Mouse (Mus musculus) hindbrain, embryonic 12.5 days (tissue): ENCODE measurements around the gene Kin. TPM values are rescaled to one million over a fixed set of nuclear protein-coding genes. Genes with fewer than 3 reads are reported as not detected.

Source experiments
- ATAC-seq: fragments of 200-750 bp; cut with Nextera tagmentation; 2 replicates; pipeline ENCODE4 v1.8.0; 2017; ENCODE audit warnings: moderate TSS enrichment; ENCODE audit not compliant: low FRiP score
- H3K27ac ChIP-seq: fragments of 300-500 bp; sonication (generic); 2 replicates; pipeline ENCODE4 v1.5.1; 2016; ENCODE audit warnings: mild to moderate bottlenecking
- H3K27me3 ChIP-seq: fragments of 300-500 bp; sonication (generic); 2 replicates; pipeline ENCODE4 v1.6.1; 2016; ENCODE audit warnings: mild to moderate bottlenecking
- H3K36me3 ChIP-seq: fragments of 300-500 bp; sonication (generic); 2 replicates; pipeline ENCODE4 v1.6.1; 2016; ENCODE audit warnings: mild to moderate bottlenecking
- H3K4me1 ChIP-seq: fragments of 300-500 bp; sonication (generic); 2 replicates; pipeline ENCODE4 v1.6.1; 2016
- H3K4me2 ChIP-seq: fragments of 300-500 bp; sonication (generic); replicated peaks from 2 replicates; pipeline ENCODE4 v1.6.1; 2016; ENCODE audit warnings: mild to moderate bottlenecking
- H3K4me3 ChIP-seq: fragments of 300-500 bp; sonication (generic); 2 replicates; pipeline ENCODE4 v1.5.1; 2016; ENCODE audit warnings: mild to moderate bottlenecking
- H3K9ac ChIP-seq: fragments of 300-500 bp; sonication (generic); 2 replicates; pipeline ENCODE4 v1.6.1; 2016; ENCODE audit warnings: mild to moderate bottlenecking, moderate library complexity
- H3K9me3 ChIP-seq: fragments of 300-500 bp; sonication (generic); replicated peaks from 2 replicates; pipeline ENCODE4 v1.6.1; 2016; ENCODE audit warnings: mild to moderate bottlenecking
- WGBS: fragments of 180-500 bp; shearing (Covaris S2); methylation state at CpG from one replicate; pipeline ENCODE4 v1.1.7; 2016; 5-methylcytosine and 5-hydroxymethylcytosine counted together
- polyA plus RNA-seq: library from polyadenylated mRNA; unstranded; fragments of >200 nt; fragmentation: Nextera tagmentation; extraction: Ambion mirVana; gene quantifications from 2 replicates; pipeline ENCODE4 v1.2.1, GENCODE M21; 2016

The Kin gene
- 39.4 and 42.1 TPM in 2 replicates for polyA plus RNA-seq

DNA sequence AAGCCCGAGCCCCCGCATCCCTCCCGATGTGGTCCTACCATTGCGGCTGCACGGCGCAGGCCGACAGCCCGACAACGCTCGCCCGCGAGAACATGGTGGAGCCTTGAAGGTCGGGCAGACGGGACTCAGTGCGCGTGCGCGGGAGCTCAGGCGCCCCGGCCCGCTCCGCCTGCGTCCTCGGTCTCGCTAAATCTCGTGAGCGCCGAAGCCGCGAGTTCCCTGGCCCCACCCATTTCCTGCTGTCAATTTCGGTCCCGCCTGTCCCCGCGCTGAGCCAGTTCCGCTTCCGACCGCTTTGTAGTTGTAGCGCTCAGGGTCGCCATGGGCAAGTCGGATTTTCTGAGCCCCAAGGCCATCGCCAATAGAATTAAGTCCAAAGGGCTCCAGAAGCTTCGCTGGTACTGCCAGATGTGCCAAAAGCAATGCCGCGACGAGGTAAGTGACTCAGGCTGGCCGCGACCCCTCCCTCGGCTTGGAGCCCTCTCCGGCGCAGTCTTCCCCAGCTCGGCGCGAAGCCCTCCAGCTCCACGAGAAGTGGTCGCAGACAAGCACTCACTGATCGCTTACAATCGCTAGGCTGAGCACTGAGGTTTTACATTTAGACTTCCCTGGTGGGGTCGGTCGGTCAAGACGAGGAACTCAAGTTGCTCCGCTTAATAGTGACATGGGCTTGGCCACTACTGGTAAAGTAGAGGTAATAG lies at the start of gene Kin, which contains the start of gene Atp5c1:
TSS of gene Kin (plus strand) at position 284 of the 701 bp plus-strand sequence.
TSS of gene Atp5c1 (minus strand) at position 201 of the 701 bp plus-strand sequence.
- peak within 1 kb of the TSS; percentile 87 for H3K4me3 ChIP-seq
- 0 out of 2 replicates have a peak, but pooled peaks cover 10% of the 10 kb centered on the region for H3K36me3 ChIP-seq
- H3K9me3 ChIP-seq: no peaks in the 10 kb centered on the region
- ATAC-seq: peak; percentile 98
- WGBS: under 1% methylated on average over 61 of the region's 61 CpGs
- peak within 1 kb of the TSS; percentile 96 for H3K9ac ChIP-seq
- peak within 1 kb of the TSS; percentile 82 for H3K4me2 ChIP-seq
- H3K4me1 ChIP-seq: peaks cover 32% of the 10 kb centered on the region
- peak within 1 kb of the TSS; percentile 94 for H3K27ac ChIP-seq
- H3K27me3 ChIP-seq: no peaks in the 10 kb centered on the region

DNA sequence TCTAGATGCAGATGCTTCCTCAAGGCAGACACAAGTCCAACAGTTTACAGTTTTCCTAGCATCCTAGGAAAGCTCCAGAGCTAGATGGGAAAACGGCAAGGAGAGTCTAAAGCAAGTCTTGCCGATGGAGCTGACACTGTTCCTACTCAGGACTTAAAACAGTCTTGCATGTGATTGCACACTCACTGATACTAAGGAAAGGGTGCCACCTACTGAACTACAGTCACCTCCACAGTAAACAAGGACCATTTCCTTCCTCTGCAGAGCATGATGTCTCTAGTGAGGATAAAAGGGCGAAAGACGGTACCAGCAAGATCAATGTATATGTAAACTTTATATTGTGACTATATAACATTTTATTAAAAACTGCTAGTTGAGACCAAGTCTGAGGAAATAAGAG lies 46.7 kb upstream of the Kin start:
- 79% methylated on average over 4 of the region's 4 CpGs for WGBS
- H3K27ac ChIP-seq: no peak overlapping the region
- H3K4me2 ChIP-seq: no peak overlapping the region
- H3K4me1 ChIP-seq: no peaks in the 10 kb centered on the region
- no peak overlapping the region for H3K4me3 ChIP-seq
- no peak overlapping the region for H3K9ac ChIP-seq
- no peaks in the 10 kb centered on the region for H3K27me3 ChIP-seq
- no peaks in the 10 kb centered on the region for H3K9me3 ChIP-seq
- 0 out of 2 replicates have a peak, but pooled peaks cover under 1% of the 10 kb centered on the region for H3K36me3 ChIP-seq
- ATAC-seq: no peak

DNA sequence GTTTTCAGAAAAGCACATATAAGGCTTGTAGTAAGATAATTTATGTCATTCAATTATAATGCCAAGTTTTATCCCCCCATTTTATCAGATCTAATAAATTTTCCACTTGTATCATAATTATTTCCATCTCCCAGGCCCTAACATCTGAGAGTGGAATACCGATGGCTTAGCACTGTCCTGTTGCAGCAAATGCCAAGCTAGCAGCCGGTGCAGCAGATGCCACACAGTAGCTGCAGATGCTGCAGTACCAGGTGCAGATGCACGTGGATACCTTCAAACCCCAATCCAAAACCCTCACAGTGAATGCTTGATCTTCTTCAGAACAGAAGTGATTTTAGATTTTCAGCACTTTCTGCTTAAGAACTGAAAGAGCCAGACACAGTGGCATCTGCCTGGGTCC lies 45.4 kb upstream of the Kin start:
- Histone ChIP-seq H3K9ac (no peak overlapping the region), H3K9me3 (no peaks in the 10 kb centered on the region), H3K27me3 (no peaks in the 10 kb centered on the region), H3K27ac (no peak overlapping the region), H3K4me3 (no peak overlapping the region), H3K36me3 (peaks cover 9% of the 10 kb centered on the region; the same call in 1 of the 2 replicates), H3K4me2 (no peak overlapping the region), H3K4me1 (no peaks in the 10 kb centered on the region)
- WGBS: 87% methylated on average over 3 of the region's 3 CpGs
- ATAC-seq: no peak

DNA sequence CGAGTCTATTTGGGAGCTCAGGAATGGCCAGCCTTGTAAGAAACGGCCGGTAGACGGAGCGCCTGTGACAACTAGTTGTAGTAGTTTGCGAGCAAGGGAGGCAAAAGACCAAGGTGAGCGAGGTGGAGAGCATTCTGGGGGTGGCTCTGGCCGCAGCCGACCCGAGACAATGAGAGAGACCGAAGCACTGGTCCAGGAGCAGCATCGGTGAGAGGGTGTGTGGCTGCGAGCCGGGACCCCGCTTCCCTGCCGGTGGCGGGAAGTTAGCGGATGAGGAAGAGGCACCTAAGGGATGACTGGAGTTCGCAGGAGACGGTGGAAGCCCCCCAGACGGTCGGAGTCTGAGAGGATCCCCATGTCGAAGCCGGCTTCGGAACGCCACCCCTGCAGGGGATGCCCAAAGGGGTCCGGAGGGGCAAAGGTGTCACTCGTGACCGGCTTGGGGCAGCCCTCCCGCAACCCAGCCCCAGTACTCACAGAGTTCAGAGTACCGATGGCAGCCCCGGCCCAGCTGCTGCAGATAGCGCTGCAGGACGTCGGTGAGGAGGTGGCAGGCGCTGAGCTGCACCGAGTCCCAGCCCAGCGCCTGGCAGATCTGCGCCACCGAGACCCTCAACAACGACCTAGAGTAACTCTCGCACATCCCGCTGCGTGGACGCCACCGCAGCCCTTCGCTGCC lies 32.5 kb upstream of the Kin start:
- no peaks in the 10 kb centered on the region for H3K9me3 ChIP-seq
- no peaks in the 10 kb centered on the region; the same call in 1 of the 2 replicates for H3K36me3 ChIP-seq
- peak overlapping the region; percentile 49; the same call in 1 of the 2 replicates for H3K27ac ChIP-seq
- H3K9ac ChIP-seq: peak overlapping the region; percentile 81
- H3K4me2 ChIP-seq: peak overlapping the region; percentile 89
- H3K4me1 ChIP-seq: peaks cover 13% of the 10 kb centered on the region
- H3K4me3 ChIP-seq: peak overlapping the region; percentile 74
- peak; percentile 85 for ATAC-seq
- H3K27me3 ChIP-seq: no peaks in the 10 kb centered on the region
- WGBS: under 1% methylated on average over 47 of the region's 47 CpGs

DNA sequence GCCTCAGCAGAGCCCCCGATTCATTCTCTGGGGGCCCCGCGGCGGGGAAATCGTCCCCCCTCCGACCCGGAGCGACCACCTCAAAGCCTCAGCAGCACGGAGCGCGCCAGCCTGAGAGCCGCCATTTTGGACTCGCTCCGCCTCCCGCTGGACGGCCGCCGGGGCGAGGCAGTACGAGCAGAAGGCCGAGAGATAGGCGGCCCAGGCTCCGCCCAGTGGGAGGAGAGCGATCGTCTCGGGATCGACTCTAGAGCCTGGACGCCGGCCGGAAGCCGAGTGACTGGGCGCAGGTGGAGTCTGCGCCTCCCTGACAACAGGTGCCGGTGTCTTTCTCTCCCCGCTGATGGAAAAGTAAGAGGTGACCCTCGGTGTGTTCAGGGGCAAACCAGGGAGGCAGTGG lies 31.9 kb upstream of the Kin start, which contains the start of gene Taf3:
TSS of gene Taf3 (minus strand) at position 136 of the 400 bp plus-strand sequence.
- peak within 1 kb of the TSS; percentile 74 for H3K4me3 ChIP-seq
- WGBS: under 1% methylated on average over 36 of the region's 36 CpGs
- H3K9ac ChIP-seq: peak within 1 kb of the TSS; percentile 81
- ATAC-seq: peak; percentile 95
- H3K4me2 ChIP-seq: peak within 1 kb of the TSS; percentile 89
- H3K9me3 ChIP-seq: no peaks in the 10 kb centered on the region
- H3K36me3 ChIP-seq: peaks cover 2% of the 10 kb centered on the region
- no peaks in the 10 kb centered on the region for H3K27me3 ChIP-seq
- peak within 1 kb of the TSS; percentile 49; the same call in 1 of the 2 replicates for H3K27ac ChIP-seq
- peaks cover 13% of the 10 kb centered on the region for H3K4me1 ChIP-seq

DNA sequence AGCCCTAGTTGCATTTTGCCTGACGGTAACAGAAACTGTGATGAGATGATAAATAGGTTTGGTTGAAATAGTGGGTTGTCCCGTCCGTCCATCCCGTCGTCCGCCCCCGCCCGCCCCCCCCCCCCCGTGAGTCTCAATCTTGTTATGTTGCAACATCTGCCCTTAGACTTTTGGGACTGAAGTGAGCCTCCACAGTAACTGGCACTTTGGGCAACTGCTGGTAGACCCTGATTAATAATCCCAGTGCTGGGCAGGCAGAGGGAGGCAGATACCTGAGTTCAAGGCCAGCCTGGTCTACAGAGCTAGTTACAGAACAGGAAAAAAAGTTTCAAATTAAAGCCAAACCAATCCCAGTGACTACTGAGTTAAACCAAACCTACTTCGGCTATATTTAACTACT lies 30.9 kb upstream of the Kin start:
- WGBS: 17% methylated on average over 9 of the region's 10 CpGs
- H3K4me2 ChIP-seq: peak overlapping the region; percentile 89
- peaks cover 13% of the 10 kb centered on the region for H3K4me1 ChIP-seq
- H3K27ac ChIP-seq: no peak overlapping the region
- no peaks in the 10 kb centered on the region for H3K9me3 ChIP-seq
- no peaks in the 10 kb centered on the region for H3K27me3 ChIP-seq
- ATAC-seq: no peak
- 0 out of 2 replicates have a peak overlapping the region, but pooled peaks have one; percentile 27 for H3K9ac ChIP-seq
- H3K36me3 ChIP-seq: peaks cover 10% of the 10 kb centered on the region
- peak overlapping the region; percentile 74 for H3K4me3 ChIP-seq

DNA sequence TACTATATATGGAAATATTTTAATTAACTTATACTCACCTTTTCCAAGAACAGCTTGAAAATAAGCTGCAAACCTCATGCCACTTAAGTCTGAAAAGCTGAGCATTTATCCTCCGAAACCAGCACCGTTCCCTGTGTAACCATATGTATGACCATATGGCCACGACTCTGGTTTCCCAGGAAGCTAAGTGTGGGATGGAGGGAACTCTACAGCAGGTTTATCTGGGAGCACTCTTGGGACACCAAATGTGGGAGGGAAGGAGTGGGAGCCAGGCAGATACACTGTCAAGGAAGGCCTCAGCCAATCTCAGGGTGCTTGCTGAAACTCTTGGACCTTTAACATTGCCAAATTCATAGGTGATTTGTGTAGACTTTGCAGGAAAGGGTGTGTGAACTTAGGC lies 29.5 kb upstream of the Kin start:
- Histone ChIP-seq H3K36me3 (peaks cover 24% of the 10 kb centered on the region), H3K9me3 (no peaks in the 10 kb centered on the region), H3K4me3 (no peak overlapping the region), H3K9ac (no peak overlapping the region), H3K4me2 (no peak overlapping the region), H3K4me1 (peaks cover 13% of the 10 kb centered on the region), H3K27me3 (no peaks in the 10 kb centered on the region), H3K27ac (no peak overlapping the region)
- WGBS: 84% methylated on average over 3 of the region's 3 CpGs
- no peak for ATAC-seq

DNA sequence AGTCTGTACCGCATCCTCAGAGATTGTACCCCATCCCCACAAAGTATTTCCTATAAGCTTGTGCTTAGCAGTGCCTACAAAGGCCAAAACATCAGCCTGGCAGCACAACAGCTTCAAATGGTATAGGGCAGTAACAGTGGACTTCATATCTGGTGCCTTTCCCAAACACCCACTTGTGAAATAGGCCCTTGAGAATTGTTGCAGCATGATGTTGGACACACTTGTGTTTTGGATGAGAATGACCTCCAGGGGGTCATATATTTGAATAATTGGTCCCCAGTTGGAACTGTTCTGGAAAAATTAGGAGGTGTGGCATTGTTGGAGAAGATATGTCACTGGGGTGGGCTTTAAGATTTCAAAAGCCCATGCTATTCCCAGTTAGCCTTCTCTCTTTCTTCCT lies 28.4 kb upstream of the Kin start:
- Histone ChIP-seq H3K4me3 (no peak overlapping the region), H3K27me3 (no peaks in the 10 kb centered on the region), H3K9me3 (no peaks in the 10 kb centered on the region), H3K4me1 (peaks cover 11% of the 10 kb centered on the region), H3K27ac (no peak overlapping the region), H3K36me3 (peaks cover 33% of the 10 kb centered on the region), H3K9ac (no peak overlapping the region), H3K4me2 (no peak overlapping the region)
- ATAC-seq: no peak
- 100% methylated on average over 1 of the region's 1 CpGs for WGBS

DNA sequence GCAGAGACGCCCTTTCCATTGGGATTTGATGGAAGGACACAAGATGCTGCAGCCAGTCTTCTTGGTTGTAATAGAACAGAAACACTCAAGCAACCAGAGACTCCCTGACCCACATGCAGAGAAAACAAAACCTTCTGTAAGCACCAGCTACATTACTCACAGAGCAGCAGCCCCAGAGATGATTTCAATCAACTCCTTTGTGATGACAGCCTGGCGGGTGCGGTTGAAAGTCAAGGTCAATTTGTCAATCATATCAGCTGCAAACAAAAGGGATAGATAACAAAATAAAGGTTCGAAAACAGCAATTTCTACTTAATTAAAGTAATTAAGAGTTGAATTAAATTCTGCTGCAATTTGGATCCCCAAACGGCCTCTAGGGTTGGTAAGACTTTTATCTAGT lies 21.6 kb upstream of the Kin start:
- Histone ChIP-seq H3K4me1 (no peaks in the 10 kb centered on the region), H3K36me3 (peaks cover 79% of the 10 kb centered on the region), H3K4me2 (no peak overlapping the region), H3K4me3 (no peak overlapping the region), H3K27me3 (no peaks in the 10 kb centered on the region), H3K27ac (no peak overlapping the region), H3K9me3 (no peaks in the 10 kb centered on the region), H3K9ac (no peak overlapping the region)
- WGBS: 92% methylated on average over 5 of the region's 5 CpGs
- ATAC-seq: no peak

DNA sequence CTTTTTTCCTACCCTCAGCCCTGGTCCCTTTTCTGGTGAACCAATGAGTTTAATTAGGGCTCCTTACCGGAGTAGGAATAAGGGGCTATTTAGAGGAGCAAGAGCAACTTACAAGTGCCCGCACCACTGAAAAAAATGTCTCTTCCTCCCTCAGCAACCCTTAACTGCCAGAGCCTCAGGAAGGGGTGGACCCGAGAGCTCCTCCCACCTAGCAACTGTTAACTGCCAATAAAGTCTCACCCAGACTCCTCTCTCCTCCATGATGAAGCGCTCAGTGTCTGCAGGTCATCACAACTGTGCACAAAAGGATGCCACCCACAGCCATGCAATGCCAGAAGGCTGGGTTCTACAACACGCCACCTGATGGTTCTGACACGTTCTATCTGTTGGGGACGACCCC lies 8.6 kb upstream of the Kin start:
- Histone ChIP-seq H3K36me3 (peaks cover 28% of the 10 kb centered on the region), H3K4me2 (no peak overlapping the region), H3K27ac (no peak overlapping the region), H3K4me3 (no peak overlapping the region), H3K9me3 (no peaks in the 10 kb centered on the region), H3K9ac (no peak overlapping the region), H3K4me1 (0 out of 2 replicates have a peak, but pooled peaks cover 4% of the 10 kb centered on the region), H3K27me3 (no peaks in the 10 kb centered on the region)
- no peak for ATAC-seq
- 95% methylated on average over 7 of the region's 7 CpGs for WGBS

DNA sequence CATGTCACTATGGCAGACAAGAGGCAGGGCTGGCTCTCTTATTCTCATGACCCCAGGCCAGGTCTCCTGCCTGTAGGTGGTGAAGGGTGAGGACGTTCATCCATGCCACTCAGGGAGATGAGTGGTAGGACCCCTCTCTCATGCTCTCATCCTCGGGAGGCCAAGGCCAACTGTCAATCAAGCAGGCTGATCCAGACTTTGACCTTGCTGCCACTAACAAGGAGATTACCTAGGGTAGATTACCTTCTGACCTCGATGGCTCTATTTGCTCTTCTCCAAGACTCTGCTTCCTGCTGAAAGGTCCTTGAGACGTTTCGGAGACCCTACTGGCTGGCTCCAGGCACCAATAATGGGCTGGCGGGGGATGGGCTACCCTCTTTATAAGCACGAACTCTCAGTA lies 5.9 kb upstream of the Kin start:
- 89% methylated on average over 7 of the region's 7 CpGs for WGBS
- H3K9me3 ChIP-seq: no peaks in the 10 kb centered on the region
- H3K36me3 ChIP-seq: peaks cover 9% of the 10 kb centered on the region; the same call in 1 of the 2 replicates
- H3K4me2 ChIP-seq: no peak overlapping the region
- H3K9ac ChIP-seq: no peak overlapping the region
- no peak overlapping the region for H3K27ac ChIP-seq
- no peak overlapping the region for H3K4me3 ChIP-seq
- no peaks in the 10 kb centered on the region for H3K27me3 ChIP-seq
- peaks cover 24% of the 10 kb centered on the region for H3K4me1 ChIP-seq
- no peak for ATAC-seq

DNA sequence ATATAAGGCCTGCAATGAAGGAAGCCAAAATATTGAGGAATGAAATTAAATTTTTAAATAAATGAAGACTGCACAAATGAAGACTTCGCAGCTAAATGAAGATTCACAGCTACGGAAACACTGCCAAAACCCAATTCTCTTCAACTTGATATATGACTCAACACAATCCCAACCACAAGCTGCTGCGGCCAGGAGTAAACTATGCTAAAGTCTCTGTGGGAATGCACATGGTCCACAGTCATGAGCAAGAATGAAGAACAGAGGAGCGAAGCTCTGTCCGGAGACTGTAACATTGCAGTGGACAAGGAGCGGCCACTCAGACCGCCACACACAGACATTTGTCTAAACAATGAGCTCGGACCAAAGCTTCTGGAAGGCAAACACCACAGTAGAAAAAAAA lies 3.7 kb upstream of the Kin start:
- H3K4me2 ChIP-seq: no peak overlapping the region
- no peaks in the 10 kb centered on the region for H3K27me3 ChIP-seq
- no peak for ATAC-seq
- H3K9ac ChIP-seq: no peak overlapping the region
- peaks cover 29% of the 10 kb centered on the region for H3K4me1 ChIP-seq
- H3K4me3 ChIP-seq: no peak overlapping the region
- no peak overlapping the region for H3K27ac ChIP-seq
- 91% methylated on average over 8 of the region's 8 CpGs for WGBS
- H3K36me3 ChIP-seq: peaks cover 9% of the 10 kb centered on the region; the same call in 1 of the 2 replicates
- no peaks in the 10 kb centered on the region for H3K9me3 ChIP-seq
